Mouse (Mus musculus) cerebellum, adult 2 months (tissue): Measurements from ENCODE around the gene Tbc1d22b.

Experiments used
- CTCF ChIP-seq: fragments of 200-500 bp; IDR thresholded peaks from 2 replicates; pipeline ENCODE4 v1.5.1; 2011; ENCODE audit warnings: low read depth, mild to moderate bottlenecking, control low read depth, low read length, moderate library complexity, borderline replicate concordance; ENCODE audit not compliant: insufficient read depth
- POLR2A ChIP-seq: fragments of 200-500 bp; IDR thresholded peaks from 2 replicates; pipeline ENCODE4 v1.6.1; 2011; ENCODE audit warnings: low read length, control low read depth, borderline replicate concordance; ENCODE audit not compliant: insufficient read depth

DNA sequence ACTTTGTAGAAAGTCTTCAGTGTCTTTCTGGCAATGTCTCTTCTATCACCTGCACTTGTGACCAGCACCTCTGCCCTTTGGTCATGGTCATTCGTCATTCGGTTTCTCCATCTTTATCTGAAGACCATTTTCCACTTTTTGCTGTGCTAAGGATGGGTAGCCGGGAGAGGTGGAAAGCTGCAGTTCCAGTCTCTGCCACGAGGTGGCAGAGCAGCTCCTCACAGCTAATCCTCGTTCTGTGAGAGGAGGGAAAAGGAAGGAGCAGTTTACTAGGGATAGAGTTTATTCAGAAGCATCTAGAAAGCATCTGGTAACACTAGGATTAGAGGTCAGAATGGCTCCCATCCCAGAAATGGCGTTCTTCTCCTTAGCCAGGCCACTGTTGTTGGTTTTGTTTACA is 53.7 kb downstream of the Tbc1d22b start:
- TF ChIP-seq POLR2A = no peak
- peak; percentile 86 for TF ChIP-seq CTCF
